9 mouse cellular contexts compared by ENCODE assay signal in genomic region chr2:128324256-128325096, GRCm38 (mm10).
A peak's percentile ranks its signal among the peaks of the same experiment; 100 is the strongest.
DNase-seq lines count a peak whose midpoint lies in the region; ATAC-seq and TF ChIP-seq lines count a peak whose summit lies in the region.
"Had no signal": no experiment of that assay in that cellular context is flagged by ENCODE, and none has a peak within 500 bp of the region (broad histone marks: within the 10 kb centered on the region; RNA-seq: fewer than 3 reads in every experiment).

No protein-coding gene starts in this region.

- WGBS in forebrain, postnatal 0 days: 45% methylated on average over 13 of the region's 13 CpGs
- WGBS in hindbrain, embryonic 13.5 days: 37% methylated on average over 13 of the region's 13 CpGs

- no peak for TF ChIP-seq CTCF in C2C12 (IDR thresholded peaks at IDR 0.05; ENCODE audit: control insufficient read depth, insufficient read depth, insufficient read length)
- TF ChIP-seq CTCF in forebrain, postnatal 0 days (IDR thresholded peaks at IDR 0.05; ENCODE audit: low read depth): no peak

- 0 out of 2 replicates have a peak overlapping the region, but pooled peaks have one; percentile 15 for H3K27ac ChIP-seq in forebrain, postnatal 0 days (ENCODE audit: low read depth, low read length)
- H3K27ac ChIP-seq in hindbrain, embryonic 13.5 days: peak overlapping the region; percentile 77
- H3K27ac ChIP-seq: macrophage had no signal

- no peak overlapping the region for H3K4me3 ChIP-seq in C2C12 (ENCODE audit: insufficient read depth, poor library complexity, severe bottlenecking)
- H3K4me3 ChIP-seq in forebrain, postnatal 0 days (ENCODE audit: low read depth, low read length): no peak overlapping the region
- H3K4me3 ChIP-seq in hindbrain, embryonic 13.5 days: no peak overlapping the region

- peak; percentile 66 for ATAC-seq in forebrain, postnatal 0 days
- ATAC-seq in hindbrain, embryonic 13.5 days (ENCODE audit: low FRiP score): peak; percentile 66
- ATAC-seq in megakaryocyte progenitor cell, adult 5-6 weeks (replicated peaks; ENCODE audit: poor library complexity): peak; percentile 71

- H3K9ac ChIP-seq in forebrain, postnatal 0 days: no peak overlapping the region
- no peak overlapping the region for H3K9ac ChIP-seq in hindbrain, embryonic 13.5 days

- no peak overlapping the region for H3ac ChIP-seq in C2C12 (ENCODE audit: control insufficient read depth, insufficient read length, low read depth)

- H3K79me2 ChIP-seq in C2C12 (ENCODE audit: control insufficient read depth, insufficient read depth): no peaks in the 10 kb centered on the region

- DNase-seq in embryo, embryonic 10 days (ENCODE audit: low spot score): peak; percentile 44
- no peak for DNase-seq in embryo, embryonic 9.5 days (ENCODE audit: extremely low spot score)
- peak; percentile 47 for DNase-seq in forebrain, postnatal 0 days
- DNase-seq in yolk sac, embryonic 10.5 days (ENCODE audit: low spot score): no peak
- DNase-seq in frontal cortex, adult 2 months (ENCODE audit: extremely low spot score in 1 of 2, low spot score in 1 of 2): no peak

- peaks cover 6% of the 10 kb centered on the region; the same call in 1 of the 2 replicates for H3K4me1 ChIP-seq in forebrain, postnatal 0 days (ENCODE audit: insufficient read depth)
- H3K4me1 ChIP-seq in hindbrain, embryonic 13.5 days (replicated peaks): peaks cover 14% of the 10 kb centered on the region

- no peaks in the 10 kb centered on the region for H3K79me3 ChIP-seq in C2C12 (ENCODE audit: low read depth)

- no peak overlapping the region for H3K4me2 ChIP-seq in forebrain, postnatal 0 days (ENCODE audit: low read depth)
- no peak overlapping the region for H3K4me2 ChIP-seq in hindbrain, embryonic 13.5 days

- peaks cover 20% of the 10 kb centered on the region for H3K36me3 ChIP-seq in C2C12 (ENCODE audit: control insufficient read depth, insufficient read depth)
- no peaks in the 10 kb centered on the region for H3K36me3 ChIP-seq in forebrain, postnatal 0 days (ENCODE audit: insufficient read depth)
- no peaks in the 10 kb centered on the region for H3K36me3 ChIP-seq in hindbrain, embryonic 13.5 days

- no peaks in the 10 kb centered on the region for H3K27me3 ChIP-seq in C2C12 (ENCODE audit: control insufficient read depth, insufficient read depth, insufficient read length)
- no peaks in the 10 kb centered on the region for H3K27me3 ChIP-seq in forebrain, postnatal 0 days (ENCODE audit: insufficient read depth, low read length)
- H3K27me3 ChIP-seq in hindbrain, embryonic 13.5 days: no peaks in the 10 kb centered on the region

- H3K9me3 ChIP-seq in forebrain, postnatal 0 days (ENCODE audit: low read length): no peaks in the 10 kb centered on the region
- H3K9me3 ChIP-seq in hindbrain, embryonic 13.5 days: no peaks in the 10 kb centered on the region

TF ChIP-seq in C2C12, 6 proteins besides CTCF, POLR2A, EP300 and RAD21:
- TF ChIP-seq MYOD1 (IDR thresholded peaks at IDR 0.05; ENCODE audit: control insufficient read depth, insufficient read length, low read depth) (peak; percentile 96), FOSL1 (IDR thresholded peaks at IDR 0.05; ENCODE audit: insufficient read depth, low read length, poor library complexity, severe bottlenecking) (no peak)
TF ChIP-seq in C2C12: peak in this region for 1.

Comparison
In these comparisons a context has a peak if more than half of its experiments do, and no peak if none do; other contexts are left out.
1. DNase-seq: peak in embryo, embryonic 10 days (single experiment) and forebrain, postnatal 0 days (single experiment); none in embryo, embryonic 9.5 days (single experiment), yolk sac, embryonic 10.5 days (single experiment) and frontal cortex, adult 2 months (0 of 2).
2. Peak in every context shown above with its lines, with median percentiles within 50 percentile points of each other: ATAC-seq.